7 mouse cellular contexts compared by ENCODE assay signal in genomic region chr10:123938732-123939131, GRCm38 (mm10).
DNase-seq lines count a peak whose midpoint lies in the region; ATAC-seq and TF ChIP-seq lines count a peak whose summit lies in the region.
"Not testable (repeated sequence)": the region's sequence is repeated elsewhere in the genome, so short reads cannot be mapped to it uniquely, and the experiment has no call there.

No protein-coding gene starts in this region.

- not testable (repeated sequence) for H3K36me3 ChIP-seq in forebrain, embryonic 11.5 days (ENCODE audit: control insufficient read depth, insufficient read depth, low read length); forebrain, embryonic 12.5 days (replicated peaks); forebrain, embryonic 14.5 days (ENCODE audit: control insufficient read depth, insufficient read depth, low read length); midbrain, embryonic 12.5 days

- not testable (repeated sequence) for H3K27ac ChIP-seq in forebrain, embryonic 11.5 days (ENCODE audit: low read depth, low read length); forebrain, embryonic 12.5 days; forebrain, embryonic 14.5 days (ENCODE audit: low read depth, low read length); midbrain, embryonic 12.5 days (replicated peaks)

- not testable (repeated sequence) for H3K9ac ChIP-seq in forebrain, embryonic 11.5 days (ENCODE audit: low read length); forebrain, embryonic 12.5 days; forebrain, embryonic 14.5 days (ENCODE audit: low read length); midbrain, embryonic 12.5 days (replicated peaks)

- not testable (repeated sequence) for H3K9me3 ChIP-seq in forebrain, embryonic 11.5 days (ENCODE audit: control insufficient read depth, low read length); forebrain, embryonic 12.5 days; forebrain, embryonic 14.5 days (replicated peaks; ENCODE audit: control insufficient read depth, low read length); midbrain, embryonic 12.5 days

- H3K4me2 ChIP-seq in forebrain, embryonic 11.5 days (ENCODE audit: low read depth, low read length, severe bottlenecking); forebrain, embryonic 12.5 days; forebrain, embryonic 14.5 days (ENCODE audit: low read length); midbrain, embryonic 12.5 days (replicated peaks): not testable (repeated sequence)

- 38% methylated on average over 4 of the region's 4 CpGs for WGBS in forebrain, embryonic 11.5 days
- WGBS in forebrain, embryonic 12.5 days, result 35% methylated on average over 4 of the region's 4 CpGs
- 11% methylated on average over 4 of the region's 4 CpGs for WGBS in forebrain, embryonic 14.5 days
- 84% methylated on average over 4 of the region's 4 CpGs for WGBS in midbrain, embryonic 12.5 days

- peak; percentile 42 for DNase-seq in brain, embryonic 14.5 days (ENCODE audit: low read depth)
- not testable (repeated sequence) for DNase-seq in forebrain, embryonic 11.5 days (ENCODE audit: low spot score)
- peak; percentile 11 for DNase-seq in forebrain, embryonic 14.5 days (ENCODE audit: low spot score)
- peak; percentile 6 for DNase-seq in retina, embryonic 14.5 days (ENCODE audit: low spot score)
- peak; percentile 35 for DNase-seq in retina, postnatal 1 day

- TF ChIP-seq POLR2A in brain, embryonic 14.5 days (IDR thresholded peaks at IDR 0.05; ENCODE audit: borderline replicate concordance, extremely low read depth, insufficient read depth, insufficient read length, poor library complexity, severe bottlenecking), result not testable (repeated sequence)

- ATAC-seq in forebrain, embryonic 11.5 days (replicated peaks; ENCODE audit: low FRiP score), result peak; percentile 88
- peak; percentile 86; the same call in 1 of the 2 replicates for ATAC-seq in forebrain, embryonic 12.5 days (ENCODE audit: low FRiP score)
- not testable (repeated sequence) for ATAC-seq in forebrain, embryonic 14.5 days
- 0 out of 2 replicates have a peak, but pooled peaks have one; percentile 30 for ATAC-seq in midbrain, embryonic 12.5 days (ENCODE audit: low FRiP score, low read depth)

- H3K4me1 ChIP-seq in forebrain, embryonic 11.5 days (replicated peaks; ENCODE audit: control insufficient read depth, insufficient read depth, low read length); forebrain, embryonic 12.5 days; forebrain, embryonic 14.5 days (ENCODE audit: control insufficient read depth, insufficient read depth, low read length); midbrain, embryonic 12.5 days: not testable (repeated sequence)

- not testable (repeated sequence) for TF ChIP-seq CTCF in brain, embryonic 14.5 days (IDR thresholded peaks at IDR 0.05; ENCODE audit: borderline replicate concordance, extremely low read depth, insufficient read depth, insufficient read length)

- H3K27me3 ChIP-seq in forebrain, embryonic 11.5 days (ENCODE audit: control insufficient read depth, insufficient read depth, low read length); forebrain, embryonic 12.5 days; forebrain, embryonic 14.5 days (replicated peaks; ENCODE audit: control insufficient read depth, insufficient read depth, low read length); midbrain, embryonic 12.5 days: not testable (repeated sequence)

- H3K4me3 ChIP-seq in forebrain, embryonic 11.5 days (ENCODE audit: low read depth, low read length); forebrain, embryonic 12.5 days (replicated peaks); forebrain, embryonic 14.5 days (ENCODE audit: low read depth, low read length); midbrain, embryonic 12.5 days: not testable (repeated sequence)
